Mouse (Mus musculus) heart, embryonic 10.5 days (tissue): ENCODE measurements at regions not wholly inside any gene's neighbourhood (a gene's known extent, or its start where the extent isn't known, plus 50 kb on each side); places are given as distances from the start of the nearest gene placed in this dataset.

Experiments used
- DNase-seq: peaks from one replicate; pipeline ENCODE4 v3.0.0-alpha.2; 2017; ENCODE audit warnings: low spot score
- H3K27ac ChIP-seq: fragments of 300-500 bp; sonication (generic); 2 replicates; pipeline ENCODE4 v1.5.1; 2016; ENCODE audit warnings: mild to moderate bottlenecking
- H3K27me3 ChIP-seq: fragments of 300-500 bp; sonication (generic); 2 replicates; pipeline ENCODE4 v1.6.1; 2016; ENCODE audit warnings: mild to moderate bottlenecking; ENCODE audit not compliant: poor library complexity, insufficient read depth, severe bottlenecking
- H3K36me3 ChIP-seq: fragments of 300-500 bp; sonication (generic); 2 replicates; pipeline ENCODE4 v1.6.1; 2016; ENCODE audit warnings: mild to moderate bottlenecking, moderate library complexity
- H3K4me1 ChIP-seq: fragments of 300-500 bp; sonication (generic); 2 replicates; pipeline ENCODE4 v1.6.1; 2016; ENCODE audit warnings: mild to moderate bottlenecking
- H3K4me3 ChIP-seq: fragments of 300-500 bp; sonication (generic); 2 replicates; pipeline ENCODE4 v1.5.1; 2016; ENCODE audit warnings: mild to moderate bottlenecking, moderate library complexity
- H3K9me3 ChIP-seq: fragments of 300-500 bp; sonication (generic); 2 replicates; pipeline ENCODE4 v1.6.1; 2016; ENCODE audit warnings: mild to moderate bottlenecking, moderate library complexity
- WGBS: fragments of 180-500 bp; shearing (Covaris S2); methylation state at CpG from one replicate; pipeline ENCODE4 v1.1.7; 2016; 5-methylcytosine and 5-hydroxymethylcytosine counted together

DNA sequence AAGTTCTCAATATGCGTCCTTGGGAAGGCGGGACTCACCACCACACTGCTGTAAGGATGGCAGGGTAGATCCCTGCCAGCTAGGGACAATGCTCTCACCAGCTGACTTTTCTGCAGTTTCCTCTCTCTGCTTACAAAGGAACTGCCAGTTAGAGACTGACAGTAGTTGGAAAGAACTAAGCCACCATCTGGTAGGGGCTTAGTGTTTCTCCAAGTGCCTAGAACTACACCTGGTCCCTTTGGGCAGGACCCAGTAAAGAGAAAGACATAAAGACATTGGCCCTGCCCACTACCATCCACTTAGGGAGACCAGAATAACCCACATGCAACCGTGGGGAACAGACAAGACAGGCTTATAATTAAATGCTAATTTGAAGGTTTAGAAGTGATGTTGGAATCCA is 165.5 kb upstream of the Id2 start:
- DNase-seq = no peak
- H3K4me1 ChIP-seq = peaks cover 18% of the 10 kb centered on the region
- no peaks in the 10 kb centered on the region for H3K9me3 ChIP-seq
- no peak overlapping the region for H3K4me3 ChIP-seq
- no peak overlapping the region for H3K27ac ChIP-seq
- WGBS = 81% methylated on average over 3 of the region's 3 CpGs
- H3K27me3 ChIP-seq = peaks cover 6% of the 10 kb centered on the region; the same call in 1 of the 2 replicates
- no peaks in the 10 kb centered on the region for H3K36me3 ChIP-seq

DNA sequence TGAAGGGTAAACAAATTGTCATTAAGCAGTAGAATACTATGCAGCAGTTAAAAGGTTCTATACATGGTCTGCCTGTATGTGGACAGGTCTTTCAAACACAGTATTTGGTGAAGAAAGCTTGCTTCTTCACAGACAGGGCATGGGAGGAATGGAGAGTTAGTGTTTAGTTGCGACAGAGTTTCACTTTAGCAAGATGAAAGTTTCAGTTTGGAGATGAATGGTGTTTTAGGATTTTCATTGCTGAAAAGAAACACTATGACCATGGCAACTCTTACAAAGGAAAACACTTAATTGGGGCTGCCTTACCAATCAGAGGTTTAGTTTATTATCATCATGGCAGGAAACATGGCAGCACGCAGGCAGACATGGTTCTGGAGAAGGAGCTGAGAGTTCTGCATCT is 162.2 kb upstream of the Id2 start:
- 91% methylated on average over 2 of the region's 2 CpGs for WGBS
- Histone ChIP-seq H3K4me1 (peaks cover 14% of the 10 kb centered on the region), H3K36me3 (no peaks in the 10 kb centered on the region), H3K4me3 (no peak overlapping the region), H3K27me3 (no peaks in the 10 kb centered on the region), H3K27ac (no peak overlapping the region), H3K9me3 (no peaks in the 10 kb centered on the region)
- no peak for DNase-seq

DNA sequence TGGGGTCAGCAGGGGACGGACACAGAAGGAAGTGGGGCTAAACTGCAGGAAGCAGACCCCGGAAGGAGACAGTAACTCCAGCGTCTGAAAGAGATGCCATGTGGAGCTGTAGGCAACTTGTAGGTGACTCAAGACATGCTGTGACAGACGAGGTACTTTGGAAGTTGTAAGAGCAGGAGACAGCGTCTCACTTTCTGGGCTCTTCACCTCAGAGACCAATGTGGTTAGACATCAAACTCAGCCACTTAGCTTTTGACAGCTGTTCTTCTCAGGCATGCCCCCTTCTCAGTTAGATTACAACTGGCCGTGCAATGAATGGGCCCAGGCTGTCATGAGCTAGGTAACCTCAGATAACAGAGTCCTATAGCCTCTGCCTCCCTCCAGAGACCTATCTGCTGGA is 159.3 kb upstream of the Id2 start:
- Histone ChIP-seq H3K36me3 (no peaks in the 10 kb centered on the region), H3K4me3 (no peak overlapping the region), H3K9me3 (no peaks in the 10 kb centered on the region), H3K4me1 (peaks cover 16% of the 10 kb centered on the region), H3K27me3 (no peaks in the 10 kb centered on the region), H3K27ac (peak overlapping the region; percentile 62)
- WGBS = 25% methylated on average over 6 of the region's 6 CpGs
- DNase-seq = no peak

DNA sequence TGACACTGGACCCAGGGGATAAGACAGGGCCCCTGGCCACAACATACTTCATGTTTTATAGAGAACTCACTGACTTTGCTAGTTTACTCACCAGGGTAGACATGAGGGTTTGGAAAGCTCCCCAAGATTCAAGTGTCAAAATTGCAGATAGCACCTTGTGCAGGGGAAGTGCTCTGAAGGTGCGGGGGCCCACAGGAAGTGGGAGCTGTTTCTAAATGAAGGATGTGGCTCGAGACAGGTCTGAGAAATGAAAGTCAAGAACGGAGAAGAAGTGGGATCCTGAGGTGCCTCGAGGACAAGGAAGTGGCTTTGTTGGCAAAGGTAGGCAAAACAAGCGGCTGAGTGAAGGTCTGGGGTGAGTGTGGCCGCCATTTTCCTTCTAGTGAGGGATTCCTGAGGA is 157.8 kb upstream of the Id2 start:
- Histone ChIP-seq H3K27ac (no peak overlapping the region), H3K9me3 (no peaks in the 10 kb centered on the region), H3K36me3 (no peaks in the 10 kb centered on the region), H3K27me3 (no peaks in the 10 kb centered on the region), H3K4me1 (peaks cover 21% of the 10 kb centered on the region), H3K4me3 (no peak overlapping the region)
- DNase-seq = no peak
- 85% methylated on average over 6 of the region's 6 CpGs for WGBS

DNA sequence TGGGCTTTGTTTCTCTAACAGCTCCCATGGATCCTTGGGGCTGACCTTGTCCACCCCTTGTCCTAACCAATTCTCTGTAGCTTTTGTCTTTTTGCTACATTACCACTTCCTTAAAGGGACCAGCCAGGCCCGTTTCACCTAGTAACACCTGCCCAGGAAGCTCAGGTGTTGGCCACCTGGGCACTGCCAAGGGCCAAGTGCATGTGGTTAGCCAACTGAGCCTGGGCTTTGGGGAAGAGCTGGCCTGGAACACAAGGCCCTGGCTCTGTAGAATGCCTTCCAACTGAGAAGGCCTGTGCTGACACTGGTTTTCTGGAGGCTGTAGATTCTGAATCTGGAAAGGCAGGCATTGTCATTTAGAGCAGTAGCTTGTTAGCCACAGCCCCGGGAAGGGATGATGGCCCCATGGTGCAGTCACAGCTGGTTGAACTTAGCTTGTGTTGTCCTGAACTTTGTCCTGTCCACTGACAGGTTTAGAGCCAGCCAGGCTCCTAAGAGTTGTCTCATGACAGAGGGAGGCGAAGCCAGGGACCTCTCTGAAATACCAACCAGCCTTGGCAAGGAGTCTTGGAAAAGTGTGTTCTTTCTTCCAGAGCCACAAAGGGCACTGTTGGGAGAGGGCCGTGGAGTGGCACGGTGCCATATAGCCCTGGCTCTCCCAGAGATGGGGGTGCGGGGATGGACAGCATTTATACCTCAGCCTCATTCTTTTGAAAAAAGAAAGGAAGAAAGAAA is 156.0 kb upstream of the Id2 start:
- Histone ChIP-seq H3K36me3 (no peaks in the 10 kb centered on the region), H3K4me1 (peaks cover 36% of the 10 kb centered on the region), H3K4me3 (no peak overlapping the region), H3K27me3 (no peaks in the 10 kb centered on the region), H3K27ac (no peak overlapping the region), H3K9me3 (no peaks in the 10 kb centered on the region)
- 86% methylated on average over 6 of the region's 6 CpGs for WGBS
- no peak for DNase-seq

DNA sequence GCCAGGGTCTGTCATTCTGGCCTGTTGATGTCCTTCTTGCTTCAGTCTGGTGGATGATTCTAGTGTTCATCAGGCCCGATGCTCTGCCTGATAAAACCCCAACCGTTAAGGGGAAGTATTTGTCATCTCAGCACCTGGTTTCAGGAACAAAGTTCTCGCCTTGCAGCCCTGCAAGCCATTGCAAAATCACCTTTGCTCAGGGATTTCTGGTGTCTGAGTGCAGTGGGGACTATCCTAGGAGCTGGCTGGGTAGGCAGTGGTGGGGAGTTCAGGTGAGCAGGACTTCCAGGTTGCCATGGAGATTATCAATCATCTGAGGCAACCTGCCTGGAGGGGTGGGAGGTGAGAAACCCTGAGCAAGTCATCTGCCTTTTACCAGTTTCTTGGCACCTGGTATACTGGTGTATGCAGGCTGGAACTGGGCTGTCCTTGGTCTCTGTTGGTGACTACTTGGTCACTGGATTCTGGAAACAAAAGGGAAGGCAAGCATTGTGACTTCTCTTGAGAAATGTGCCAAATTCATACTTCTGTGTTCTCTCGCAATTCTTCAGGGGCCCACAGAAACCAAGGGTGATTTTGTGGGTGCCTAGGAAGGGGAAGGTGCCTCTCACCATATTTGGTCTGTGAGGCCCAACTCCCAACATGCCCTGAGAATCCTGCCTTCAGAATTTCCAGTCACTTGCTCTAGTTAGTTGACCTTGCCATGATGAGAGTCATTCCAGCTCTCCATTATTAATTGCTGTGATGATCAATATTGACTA is 154.7 kb upstream of the Id2 start:
- DNase-seq = no peak
- Histone ChIP-seq H3K27ac (no peak overlapping the region), H3K4me3 (no peak overlapping the region), H3K27me3 (no peaks in the 10 kb centered on the region), H3K36me3 (no peaks in the 10 kb centered on the region), H3K9me3 (no peaks in the 10 kb centered on the region), H3K4me1 (peaks cover 35% of the 10 kb centered on the region)
- WGBS = 74% methylated on average over 4 of the region's 4 CpGs

DNA sequence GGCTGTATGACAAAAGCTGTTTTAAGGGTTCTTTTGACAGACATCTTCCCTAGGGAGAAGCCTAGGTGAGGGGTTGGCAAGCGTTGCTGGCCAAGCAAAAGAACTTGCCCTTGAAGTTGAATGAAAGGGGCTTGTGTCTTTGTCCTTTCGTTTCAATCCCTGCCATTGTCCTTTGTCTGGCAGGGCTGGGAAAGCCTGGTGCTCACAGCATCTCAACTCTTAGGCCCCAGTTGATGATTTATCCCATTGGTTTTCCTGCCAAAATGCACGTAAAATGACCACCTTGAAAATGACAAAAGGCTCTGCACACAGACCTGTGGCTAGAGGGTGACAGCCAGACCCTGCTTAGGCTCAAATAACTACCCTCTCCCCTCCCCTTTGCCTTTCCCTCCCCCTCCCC is 153.9 kb upstream of the Id2 start:
- Histone ChIP-seq H3K4me3 (no peak overlapping the region), H3K27me3 (no peaks in the 10 kb centered on the region), H3K27ac (no peak overlapping the region), H3K9me3 (no peaks in the 10 kb centered on the region), H3K36me3 (no peaks in the 10 kb centered on the region), H3K4me1 (peaks cover 30% of the 10 kb centered on the region)
- WGBS = 69% methylated on average over 3 of the region's 3 CpGs
- DNase-seq = no peak

DNA sequence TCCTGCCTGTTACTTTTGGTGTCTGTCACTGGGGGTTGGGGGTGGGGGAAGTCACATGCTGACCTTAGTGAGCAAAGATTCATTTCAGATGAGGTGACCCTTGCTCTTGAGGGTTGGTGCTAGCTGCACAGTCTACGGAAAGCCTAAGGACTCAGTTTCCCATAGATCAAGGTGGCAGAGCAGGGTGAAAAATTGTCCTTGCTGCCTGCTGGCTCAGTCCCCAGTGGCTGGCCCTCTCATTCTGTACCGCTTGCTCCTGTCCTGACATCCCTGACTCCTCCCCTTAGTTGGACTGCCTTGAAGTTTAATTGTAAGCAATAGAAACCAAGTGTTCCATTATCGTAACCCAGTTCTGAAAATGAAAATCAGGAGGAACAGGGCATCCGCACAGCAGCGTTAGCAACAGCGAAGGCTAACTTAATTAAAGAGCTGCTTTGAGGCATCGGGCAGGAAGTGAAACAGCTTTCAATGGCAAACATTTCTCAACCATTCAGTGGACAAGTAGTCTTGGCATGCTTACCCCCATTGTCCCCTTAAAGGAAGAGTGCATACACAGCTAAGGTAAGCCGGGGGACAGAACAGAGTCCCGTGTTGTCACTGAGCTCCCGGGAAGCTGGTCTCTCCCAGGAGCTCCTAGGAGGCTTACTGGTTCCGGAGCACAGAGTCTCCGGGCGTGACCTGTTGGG is 151.9 kb upstream of the Id2 start:
- H3K4me3 ChIP-seq = no peak overlapping the region
- WGBS = 80% methylated on average over 13 of the region's 13 CpGs
- H3K36me3 ChIP-seq = no peaks in the 10 kb centered on the region
- H3K4me1 ChIP-seq = peaks cover 29% of the 10 kb centered on the region
- H3K27me3 ChIP-seq = no peaks in the 10 kb centered on the region
- H3K9me3 ChIP-seq = no peaks in the 10 kb centered on the region
- H3K27ac ChIP-seq = no peak overlapping the region
- DNase-seq = no peak

DNA sequence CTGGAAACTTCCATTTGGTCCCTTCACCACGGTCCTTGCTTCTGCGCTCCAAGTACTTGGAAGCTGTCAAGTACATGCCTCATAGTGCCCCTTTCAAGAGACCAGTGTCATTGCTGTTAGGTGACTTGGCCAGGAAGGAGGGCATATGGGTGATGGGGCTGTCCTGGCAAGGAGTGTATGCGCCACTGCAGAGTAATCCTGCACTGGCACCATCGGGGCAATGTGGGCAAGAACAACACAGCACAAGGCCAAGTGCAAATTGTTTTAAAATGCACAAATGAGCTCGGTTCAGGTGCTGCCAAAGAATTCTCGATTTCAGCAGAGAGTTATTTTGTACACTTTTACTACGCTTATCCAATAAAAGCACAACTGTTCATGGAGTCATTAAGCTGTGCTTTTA is 149.6 kb upstream of the Id2 start:
- Histone ChIP-seq H3K36me3 (no peaks in the 10 kb centered on the region), H3K27ac (no peak overlapping the region), H3K4me3 (no peak overlapping the region), H3K27me3 (no peaks in the 10 kb centered on the region), H3K4me1 (peaks cover 29% of the 10 kb centered on the region), H3K9me3 (no peaks in the 10 kb centered on the region)
- DNase-seq = no peak
- 87% methylated on average over 7 of the region's 7 CpGs for WGBS

DNA sequence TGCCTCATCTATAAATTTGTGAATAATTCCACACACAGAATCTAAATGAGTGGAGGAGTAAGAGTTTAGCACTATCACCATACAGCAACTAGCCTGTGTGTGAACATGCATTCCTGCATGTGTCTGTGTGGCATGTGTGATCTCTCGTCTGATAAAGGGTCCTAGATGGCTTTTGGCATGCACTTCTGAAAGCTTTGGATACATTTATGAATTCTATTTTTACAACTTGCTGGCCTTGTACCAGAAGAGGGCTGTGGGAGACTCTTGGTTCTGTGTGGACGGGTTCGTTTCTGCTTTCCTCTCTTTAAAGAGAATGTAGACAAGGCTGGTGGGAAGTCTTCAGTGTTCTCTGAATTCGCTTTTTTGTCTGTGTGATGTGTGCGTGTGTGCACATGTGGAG is 148.7 kb upstream of the Id2 start:
- Histone ChIP-seq H3K27ac (0 out of 2 replicates have a peak overlapping the region, but pooled peaks have one; percentile 11), H3K27me3 (no peaks in the 10 kb centered on the region)

DNA sequence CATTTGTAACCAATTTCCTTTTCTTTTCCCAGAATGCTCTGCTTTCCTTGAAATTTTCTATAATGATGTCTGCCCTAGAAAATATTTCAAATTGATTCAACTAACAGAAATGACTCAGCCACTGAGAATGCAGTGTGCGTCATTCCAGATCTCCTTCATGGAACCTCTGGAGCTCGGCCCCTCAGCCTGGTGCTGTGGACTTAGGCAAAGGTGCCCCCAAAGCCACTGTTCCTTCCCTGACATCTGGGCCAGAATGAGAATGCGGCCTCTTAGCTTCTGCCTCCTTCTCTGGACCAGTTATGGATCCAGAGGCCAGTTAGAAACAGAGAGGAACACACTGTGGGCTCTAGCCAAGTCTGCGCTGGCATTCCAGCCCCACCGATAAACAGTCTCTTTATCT is 148.3 kb upstream of the Id2 start:
- H3K36me3 ChIP-seq = no peaks in the 10 kb centered on the region
- no peak for DNase-seq
- WGBS = 79% methylated on average over 5 of the region's 5 CpGs
- H3K27me3 ChIP-seq = no peaks in the 10 kb centered on the region
- H3K4me3 ChIP-seq = no peak overlapping the region
- 0 out of 2 replicates have a peak overlapping the region, but pooled peaks have one; percentile 11 for H3K27ac ChIP-seq
- no peaks in the 10 kb centered on the region for H3K9me3 ChIP-seq
- H3K4me1 ChIP-seq = peaks cover 25% of the 10 kb centered on the region

More for the DNA sequence above, 148.7 kb upstream of the Id2 start:
- WGBS = 74% methylated on average over 5 of the region's 5 CpGs
- DNase-seq = no peak
- H3K4me1 ChIP-seq = peaks cover 22% of the 10 kb centered on the region
- no peaks in the 10 kb centered on the region for H3K36me3 ChIP-seq
- no peaks in the 10 kb centered on the region for H3K9me3 ChIP-seq
- no peak overlapping the region for H3K4me3 ChIP-seq

DNA sequence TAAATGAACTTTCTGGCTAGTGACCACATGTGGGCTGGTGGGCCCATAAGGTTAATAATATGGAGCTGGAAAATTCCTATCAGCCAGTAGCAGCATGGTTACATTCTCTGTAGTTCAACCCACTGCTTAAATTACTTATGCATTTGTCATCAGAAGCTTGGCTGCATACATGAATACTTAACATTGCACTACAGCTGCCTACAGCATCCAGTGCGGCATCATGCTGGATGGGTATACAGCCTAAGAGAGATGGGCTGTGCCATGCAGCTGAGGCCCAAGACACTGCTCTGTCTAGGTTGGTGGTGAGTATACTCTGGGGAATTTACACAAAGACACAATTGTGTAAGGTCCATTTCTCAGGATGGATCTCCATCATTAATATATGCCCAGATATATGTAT is 147.7 kb upstream of the Id2 start:
- H3K27ac ChIP-seq = no peak overlapping the region
- DNase-seq = no peak
- H3K4me3 ChIP-seq = no peak overlapping the region
- no peaks in the 10 kb centered on the region for H3K27me3 ChIP-seq
- no peaks in the 10 kb centered on the region for H3K9me3 ChIP-seq
- peaks cover 31% of the 10 kb centered on the region for H3K4me1 ChIP-seq
- WGBS = 93% methylated on average over 1 of the region's 1 CpGs
- H3K36me3 ChIP-seq = no peaks in the 10 kb centered on the region

DNA sequence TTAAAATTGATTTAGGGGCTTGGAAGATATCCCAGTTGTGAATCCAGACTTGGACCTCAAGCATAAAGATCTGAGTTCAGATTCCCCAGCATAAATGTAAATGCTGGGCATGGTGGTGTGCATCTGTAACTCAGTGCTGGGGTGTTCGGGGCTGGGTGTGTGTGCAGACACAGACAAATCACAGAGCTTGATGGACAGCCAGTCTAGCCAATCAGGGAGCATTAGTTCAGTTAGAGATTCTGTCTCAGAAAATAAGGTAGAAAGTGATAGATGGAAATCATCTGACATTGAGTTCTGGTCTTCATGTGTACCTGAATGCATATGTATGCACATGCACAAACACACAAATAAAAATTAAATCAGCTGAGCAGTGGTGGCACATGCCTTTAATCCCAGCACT is 147.0 kb upstream of the Id2 start:
- no peaks in the 10 kb centered on the region for H3K36me3 ChIP-seq
- WGBS = 84% methylated on average over 1 of the region's 1 CpGs
- no peak overlapping the region for H3K4me3 ChIP-seq
- H3K27ac ChIP-seq = no peak overlapping the region
- H3K9me3 ChIP-seq = no peaks in the 10 kb centered on the region
- H3K4me1 ChIP-seq = peaks cover 25% of the 10 kb centered on the region
- H3K27me3 ChIP-seq = no peaks in the 10 kb centered on the region
- no peak for DNase-seq
